In the genomic region with DNA sequence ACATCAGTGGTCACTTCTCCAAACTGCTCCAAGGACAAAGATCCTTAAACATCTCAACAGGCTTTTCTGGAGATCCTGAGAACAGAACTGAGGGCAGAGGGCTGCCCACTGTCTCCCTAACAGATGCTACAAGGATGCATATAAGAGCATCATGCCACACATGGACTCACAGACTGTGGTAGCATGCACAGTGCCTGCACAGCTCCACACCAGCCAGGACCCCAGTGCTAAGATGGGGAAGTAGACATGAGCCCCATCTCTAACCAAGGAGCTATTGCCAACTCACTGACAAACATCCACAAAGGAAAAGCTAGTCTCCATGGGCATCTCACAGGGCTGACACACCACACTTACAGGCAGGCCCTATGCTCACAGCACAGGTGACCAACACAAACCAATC, we compare ENCODE assay signal across 31 mouse cellular contexts. TPM values are rescaled to one million over a fixed set of nuclear protein-coding genes. Genes with fewer than 3 reads are reported as not detected.
DNase-seq lines count a peak whose midpoint lies in the region; ATAC-seq and TF ChIP-seq lines count a peak whose summit lies in the region.
"Had no signal": no experiment of that assay in that cellular context is flagged by ENCODE, and none has a peak within 500 bp of the region (broad histone marks: within the 10 kb centered on the region; RNA-seq: fewer than 3 reads in every experiment).

No protein-coding gene starts in this region.

- no peak overlapping the region; a peak in 1 of 4 replicates for H3K4me3 ChIP-seq in MEL (ENCODE audit: control insufficient read depth in 1 of 2, insufficient read depth in 1 of 2, low read depth in 2 of 2, low read length in 2 of 2)
- H3K4me3 ChIP-seq: embryonic facial prominence, embryonic 10.5 days; embryonic facial prominence, embryonic 13.5 days; heart, embryonic 12.5 days; heart, embryonic 15.5 days had no signal

- H3K4me1 ChIP-seq in MEL (ENCODE audit: control insufficient read depth in 1 of 2, insufficient read depth in 2 of 2, low read length in 2 of 2), result peaks cover 40 to 48% of the 10 kb centered on the region in 2 experiments
- H3K4me1 ChIP-seq: embryonic facial prominence, embryonic 10.5 days; embryonic facial prominence, embryonic 13.5 days; heart, embryonic 15.5 days had no signal

- ATAC-seq in erythroblast, adult 5-6 weeks (replicated peaks; ENCODE audit: low FRiP score, poor library complexity, severe bottlenecking), result 0 out of 2 replicates have a peak, but pooled peaks have one; percentile 26
- ATAC-seq in megakaryocyte-erythroid progenitor cell, adult 5-6 weeks (replicated peaks; ENCODE audit: low FRiP score, low TSS enrichment, poor library complexity, severe bottlenecking), result peak; percentile 33; the same call in 1 of the 2 replicates
- ATAC-seq: forebrain, embryonic 14.5 days; forebrain, postnatal 0 days; hindbrain, postnatal 0 days; inflammation-experienced regulatory T-cells, adult 6 months; intestine, embryonic 16.5 days had no signal

- TF ChIP-seq CTCF in MEL (IDR thresholded peaks at IDR 0.05 in 2 of 3, conservative IDR thresholded peaks at IDR 0.05 in 1 of 3; ENCODE audit: control insufficient read depth in 1 of 3, insufficient read depth in 1 of 3, low read depth in 2 of 3, low read length in 3 of 3, poor library complexity in 1 of 3, severe bottlenecking in 1 of 3), result no peak

- H3K27me3 ChIP-seq in MEL (ENCODE audit: control insufficient read depth in 1 of 2, insufficient read depth in 2 of 2, low read length in 2 of 2), result no peaks in the 10 kb centered on the region
- H3K27me3 ChIP-seq: embryonic facial prominence, embryonic 13.5 days; heart, embryonic 12.5 days; heart, embryonic 15.5 days had no signal

- no peaks in the 10 kb centered on the region; the same call in 1 of the 2 replicates for H3K79me2 ChIP-seq in MEL (ENCODE audit: control insufficient read depth, insufficient read depth, low read length, poor library complexity)

- H3K36me3 ChIP-seq in MEL (ENCODE audit: control insufficient read depth in 1 of 2, insufficient read depth in 2 of 2, low read length in 2 of 2), result peaks cover 47 to 61% of the 10 kb centered on the region in 2 experiments

- H3K9ac ChIP-seq in MEL (ENCODE audit: control insufficient read depth, low read depth, low read length, poor library complexity, severe bottlenecking), result peak overlapping the region; percentile 40
- H3K9ac ChIP-seq: embryonic facial prominence, embryonic 13.5 days; forebrain, postnatal 0 days; heart, embryonic 12.5 days; heart, embryonic 15.5 days; hindbrain, embryonic 14.5 days had no signal

- no peak for TF ChIP-seq RAD21 in MEL (IDR thresholded peaks at IDR 0.05; ENCODE audit: low read depth, low read length)

- peak overlapping the region; percentile 87 for H3K27ac ChIP-seq in MEL (ENCODE audit: control insufficient read depth, low read depth, low read length)
- H3K27ac ChIP-seq: embryonic facial prominence, embryonic 10.5 days; embryonic facial prominence, embryonic 13.5 days; heart, embryonic 15.5 days; hindbrain, embryonic 14.5 days; hindbrain, postnatal 0 days had no signal

- H3K9me3 ChIP-seq in MEL (replicated peaks; ENCODE audit: insufficient read depth, low read length), result no peaks in the 10 kb centered on the region
- H3K9me3 ChIP-seq: embryonic facial prominence, embryonic 10.5 days; embryonic facial prominence, embryonic 13.5 days; heart, embryonic 12.5 days; heart, embryonic 15.5 days had no signal

- no peak for TF ChIP-seq EP300 in MEL (IDR thresholded peaks at IDR 0.05; ENCODE audit: low read depth in 1 of 2, low read length in 2 of 2)

- no peak for TF ChIP-seq POLR2A in MEL (IDR thresholded peaks at IDR 0.05; ENCODE audit: control insufficient read depth in 1 of 2, insufficient read depth in 1 of 2, low read depth in 1 of 2, low read length in 2 of 2, poor library complexity in 1 of 2)

- DNase-seq in 416B (ENCODE audit: low read depth) (peak; percentile 39), MEL (ENCODE audit: low read depth, low spot score) (peak; percentile 85)
- no peak for DNase-seq in kidney, adult 18-20 months
- no peak for DNase-seq in frontal cortex, postnatal 10 days (ENCODE audit: low spot score in 2 of 2)
- DNase-seq in right cerebral cortex, adult 2 months (ENCODE audit: low spot score in 2 of 2), result no peak
- DNase-seq: adrenal gland, adult 2 months; adrenal gland, postnatal 14 days; cerebellum, adult 11 months; cerebellum, adult 2 months; cerebellum, adult 9-11 months; cerebellum, postnatal 25 days; embryo, embryonic 11 days; forebrain, postnatal 0 days; gastrocnemius, postnatal 10 days; heart, adult 18-20 months; heart, postnatal 10 days; heart, postnatal 4 days had no signal

TF ChIP-seq in MEL, 35 proteins besides CTCF, POLR2A, EP300 and RAD21:
- TF ChIP-seq MYB (IDR thresholded peaks at IDR 0.05; ENCODE audit: low read depth, low read length) (no peak), CHD1 (IDR thresholded peaks at IDR 0.05; ENCODE audit: low read depth, low read length) (0 out of 2 replicates have a peak, but pooled peaks have one; percentile 6), UBTF (IDR thresholded peaks at IDR 0.05; ENCODE audit: borderline replicate concordance, insufficient read depth, low read depth, low read length) (no peak), USF2 (IDR thresholded peaks at IDR 0.05; ENCODE audit: borderline replicate concordance in 1 of 2, insufficient read depth in 1 of 2, low read depth in 1 of 2, low read length in 2 of 2) (no peak), MAX (IDR thresholded peaks at IDR 0.05; ENCODE audit: low read length) (0 out of 2 replicates have a peak, but pooled peaks have one; percentile 9), MXI1 (IDR thresholded peaks at IDR 0.05; ENCODE audit: low read depth, low read length) (peak; percentile 45), NELFE (IDR thresholded peaks at IDR 0.05; ENCODE audit: low read depth, low read length) (0 out of 2 replicates have a peak, but pooled peaks have one; percentile 17)

RNA-seq across cellular contexts. Expression of a gene that starts 38.1 kb away (rescaled TPM):
- 59.6 and 70.7 TPM in 2 replicates for total RNA-seq in MEL (2012; rRNA removed)
- polyA plus RNA-seq in MEL (2012; ENCODE audit: insufficient read depth in 1 of 2, insufficient read length in 2 of 2, low read depth in 1 of 2, low replicate concordance in 2 of 2, missing spikeins in 1 of 2), result 10 to 100 TPM; 55.0 to 61.2 TPM
- 26.3 and 30.7 TPM in 2 replicates for total RNA-seq in erythroblast, adult 5-6 weeks (2015; ENCODE audit: low replicate concordance)
- 54.4 and 55.6 TPM in 2 replicates for total RNA-seq in erythroblast, adult 5-6 weeks (2017; ENCODE audit: low replicate concordance)
- 22.5 and 35.7 TPM in 2 replicates for total RNA-seq in megakaryocyte-erythroid progenitor cell, adult 5-6 weeks (2014; fragmentation: Nextera tagmentation)
- total RNA-seq in megakaryocyte-erythroid progenitor cell, adult 5-6 weeks (2017), result 45.6 and 99.1 TPM in 2 replicates

RNA-seq across cellular contexts. Expression of a gene that starts 54.8 kb away (rescaled TPM):
- total RNA-seq in MEL (2012; rRNA removed), result 0.23 TPM in 2 replicates
- polyA plus RNA-seq in MEL (2012; ENCODE audit: insufficient read depth in 1 of 2, insufficient read length in 2 of 2, low read depth in 1 of 2, low replicate concordance in 2 of 2, missing spikeins in 1 of 2), result under 1 TPM in 1 of 2 experiments, not detected in 1; 0.28 TPM
- total RNA-seq in erythroblast, adult 5-6 weeks (2015; ENCODE audit: low replicate concordance), result not detected in 2 replicates
- total RNA-seq in erythroblast, adult 5-6 weeks (2017; ENCODE audit: low replicate concordance), result not detected in 2 replicates
- total RNA-seq in megakaryocyte-erythroid progenitor cell, adult 5-6 weeks (2014; fragmentation: Nextera tagmentation), result not detected in 2 replicates
- not detected in 2 replicates for total RNA-seq in megakaryocyte-erythroid progenitor cell, adult 5-6 weeks (2017)
- total RNA-seq: gastrocnemius, adult 18-20 months; gastrocnemius, postnatal 10 days had no signal
- polyA plus RNA-seq: embryonic facial prominence, embryonic 10.5 days; forebrain, embryonic 11.5 days; forebrain, embryonic 14.5 days; forebrain, postnatal 0 days; hindbrain, embryonic 11.5 days; hindbrain, embryonic 14.5 days; hindbrain, postnatal 0 days; inflammation-experienced regulatory T-cells, adult 6 months had no signal

Comparison
In these comparisons a context has a peak if more than half of its experiments do, and no peak if none do; other contexts are left out.
1. DNase-seq: peak in 416B (single experiment) and MEL (single experiment); none in kidney, adult 18-20 months (single experiment), frontal cortex, postnatal 10 days (0 of 2) and right cerebral cortex, adult 2 months (0 of 2).